Mouse (Mus musculus) Muller cell, postnatal 12 days (primary cell): ENCODE measurements around the gene Rgp1.
A peak's percentile ranks its signal among the peaks of the same experiment; 100 is the strongest.
"Not testable (repeated sequence)": the region's sequence is repeated elsewhere in the genome, so short reads cannot be mapped to it uniquely, and the experiment has no call there.

Source experiments
- DNase-seq: peaks from one replicate; pipeline ENCODE4 v3.0.0-alpha.2; 2015; ENCODE audit errors: inconsistent ontology term

The Rgp1 gene

GRCm38 (mm10) chr4:43578376-43579204 lies at the start of gene Rgp1, which contains the start of gene Gba2:
Gene Rgp1, plus strand, starts transcription at chr4:43578715.
Gene Gba2, minus strand, starts transcription at chr4:43578873.
- DNase-seq: peak; percentile 93

DNA sequence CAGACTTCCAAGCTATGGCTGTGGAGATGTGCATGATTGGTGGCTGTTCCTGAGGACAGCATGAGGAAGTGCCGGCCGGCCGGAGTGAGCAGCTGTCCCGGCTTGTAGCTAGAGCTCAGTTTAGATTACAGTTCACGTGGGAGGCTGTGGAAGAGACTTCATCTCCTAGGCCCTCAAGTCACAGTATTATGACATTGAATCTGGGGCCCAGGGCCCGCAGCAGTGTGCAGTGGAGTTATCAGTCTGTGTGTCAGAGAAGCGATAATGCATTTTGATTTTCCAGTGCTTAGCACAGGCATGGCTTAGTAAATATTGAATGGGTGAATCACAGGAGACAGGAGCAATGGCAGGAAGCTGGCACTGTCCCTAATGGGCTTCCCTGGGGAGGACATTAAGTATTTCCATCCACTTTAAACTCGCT lies 48.4 kb upstream of the Rgp1 start:
- peak; percentile 51 for DNase-seq

- peak; percentile 49 for DNase-seq
Observed at GRCm38 (mm10) chr4:43530581-43530980, 47.9 kb upstream of the Rgp1 start.

GRCm38 (mm10) chr4:43533270-43533669 lies 45.2 kb upstream of the Rgp1 start:
- DNase-seq: no peak

- DNase-seq: no peak
Observed at GRCm38 (mm10) chr4:43535628-43536027, 42.9 kb upstream of the Rgp1 start.

DNA sequence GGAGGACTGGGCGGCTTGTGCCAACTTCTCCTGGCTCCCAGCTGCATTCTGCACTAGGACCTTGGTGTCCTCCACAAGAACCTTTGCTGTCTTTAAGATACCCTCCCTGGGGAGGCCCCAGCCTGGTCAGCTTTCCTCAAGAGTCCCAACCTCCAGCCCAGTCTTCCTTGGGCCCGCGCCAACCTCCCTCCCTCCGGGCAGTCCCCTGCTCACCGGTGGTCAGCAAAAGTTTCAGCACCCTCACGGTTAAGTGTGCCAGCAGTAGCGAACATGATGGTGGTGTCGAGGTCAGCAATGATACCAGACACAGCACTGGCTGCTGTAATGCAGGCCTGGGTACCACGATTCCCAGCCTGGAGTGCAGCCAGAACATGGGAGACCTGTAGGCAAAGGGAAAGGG lies 42.5 kb upstream of the Rgp1 start:
- DNase-seq: no peak

DNA sequence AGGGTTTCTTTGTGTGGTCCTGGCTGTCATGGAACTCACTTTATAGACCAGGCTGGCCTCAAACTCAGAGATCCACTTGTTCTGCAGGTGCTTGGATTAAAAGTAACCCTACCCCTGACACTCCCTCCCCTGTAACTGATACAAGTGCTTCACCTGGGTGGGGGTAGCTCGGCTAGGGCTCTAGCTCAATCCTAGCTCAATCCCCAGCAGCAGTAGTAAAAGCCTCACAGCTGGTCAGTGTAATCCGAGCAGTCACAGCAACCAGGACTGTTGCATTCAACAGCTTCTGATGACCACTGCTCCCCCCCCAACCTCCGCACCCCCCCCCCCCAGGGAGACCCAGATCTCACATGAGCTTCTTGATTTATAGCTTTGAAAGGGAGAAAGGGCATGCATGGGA lies 36.5 kb upstream of the Rgp1 start:
- no peak for DNase-seq

DNA sequence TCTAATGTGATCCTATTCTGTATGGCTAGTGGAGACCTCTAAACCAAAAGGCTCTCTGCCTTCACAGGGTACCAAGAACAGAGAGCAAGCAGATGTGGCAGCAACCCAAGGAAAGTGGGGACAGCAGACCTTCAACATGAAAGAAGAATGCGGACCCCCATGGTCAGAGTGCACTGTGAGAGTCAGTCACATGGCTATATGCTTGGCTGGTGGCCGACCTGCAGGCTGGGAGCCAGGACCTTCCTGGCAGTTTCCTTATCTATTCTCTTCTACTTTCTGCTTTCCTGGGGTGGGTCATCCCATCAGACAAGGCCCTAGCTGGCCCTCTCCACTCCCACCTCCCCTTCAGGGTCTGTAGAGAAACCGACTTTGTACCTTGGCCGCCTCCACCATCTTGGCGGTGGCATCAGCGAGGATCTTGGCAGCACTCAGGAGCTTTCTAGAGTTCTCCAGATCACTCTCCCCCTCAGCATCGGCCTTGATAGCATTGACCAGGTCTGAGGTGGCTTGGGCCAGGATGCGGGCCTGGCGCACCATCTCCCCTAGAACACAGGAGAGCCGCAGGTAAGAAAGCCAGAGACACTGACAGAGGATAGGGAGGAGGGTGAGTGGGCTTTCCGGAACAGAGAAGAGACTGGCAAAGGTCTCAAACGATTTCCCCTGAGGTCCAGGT lies 32.0 kb upstream of the Rgp1 start:
- no peak for DNase-seq

- no peak for DNase-seq
Observed at GRCm38 (mm10) chr4:43547160-43547559, 31.4 kb upstream of the Rgp1 start.

- DNase-seq: no peak
Observed at GRCm38 (mm10) chr4:43549055-43549454, 29.5 kb upstream of the Rgp1 start.

DNA sequence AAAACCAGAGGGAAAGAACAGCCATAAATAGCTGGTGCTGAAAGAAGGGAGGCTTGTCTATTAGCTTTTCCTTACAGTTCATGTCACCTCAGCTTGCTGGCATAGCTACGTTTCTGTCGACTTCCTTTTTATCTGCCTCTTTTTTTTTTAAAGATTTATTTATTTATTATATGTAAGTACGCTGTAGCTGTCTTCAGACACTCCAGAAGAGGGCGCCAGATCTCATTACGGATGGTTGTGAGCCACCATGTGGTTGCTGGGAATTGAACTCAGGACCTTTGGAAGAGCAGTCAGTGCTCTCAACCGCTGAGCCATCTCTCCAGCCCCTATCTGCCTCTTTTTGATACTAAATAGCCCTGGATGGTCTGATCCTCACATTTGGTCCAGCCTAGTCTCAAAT lies 26.7 kb upstream of the Rgp1 start:
- DNase-seq: not testable (repeated sequence)

DNA sequence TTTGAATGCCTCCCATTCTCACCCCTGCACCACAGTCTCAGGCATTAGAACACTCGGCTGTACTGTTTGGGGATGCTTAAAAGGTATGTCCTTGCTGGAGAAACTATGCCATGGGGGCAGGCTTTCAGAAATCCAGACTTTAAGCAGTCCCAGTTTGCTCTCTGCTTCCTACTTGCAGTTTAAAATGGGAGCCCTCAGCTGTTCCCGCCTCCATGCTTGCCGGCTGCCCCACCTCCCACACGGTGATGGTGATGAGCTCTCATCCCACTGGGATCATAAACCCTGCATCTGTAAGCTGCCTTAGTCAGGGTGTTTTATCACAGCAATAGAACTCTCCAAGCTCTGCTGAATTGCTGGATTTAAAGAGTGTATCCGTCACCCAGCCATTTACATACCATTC lies 26.1 kb upstream of the Rgp1 start:
- DNase-seq: no peak

- no peak for DNase-seq
Observed at GRCm38 (mm10) chr4:43553891-43554290, 24.6 kb upstream of the Rgp1 start.

DNA sequence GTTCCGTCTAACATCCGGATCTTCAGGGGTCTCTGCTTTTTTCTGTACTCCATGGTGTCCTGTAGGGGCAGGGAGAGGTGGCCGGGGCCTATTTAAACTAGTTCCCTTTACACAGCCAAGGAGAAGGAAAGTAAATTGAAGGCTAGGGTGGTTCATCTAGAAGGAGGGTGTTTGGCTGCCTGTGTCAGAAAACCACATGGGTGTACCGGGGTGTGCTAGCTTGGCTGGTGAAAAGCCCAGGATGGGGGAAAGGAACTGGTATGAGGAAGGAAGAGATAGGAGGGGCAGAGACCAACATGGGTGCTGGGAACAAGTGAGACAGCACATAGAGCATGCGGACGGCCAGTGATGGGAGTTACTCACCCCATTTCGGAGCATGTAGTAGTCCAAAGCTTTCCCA lies 22.6 kb upstream of the Rgp1 start:
- DNase-seq: no peak

DNA sequence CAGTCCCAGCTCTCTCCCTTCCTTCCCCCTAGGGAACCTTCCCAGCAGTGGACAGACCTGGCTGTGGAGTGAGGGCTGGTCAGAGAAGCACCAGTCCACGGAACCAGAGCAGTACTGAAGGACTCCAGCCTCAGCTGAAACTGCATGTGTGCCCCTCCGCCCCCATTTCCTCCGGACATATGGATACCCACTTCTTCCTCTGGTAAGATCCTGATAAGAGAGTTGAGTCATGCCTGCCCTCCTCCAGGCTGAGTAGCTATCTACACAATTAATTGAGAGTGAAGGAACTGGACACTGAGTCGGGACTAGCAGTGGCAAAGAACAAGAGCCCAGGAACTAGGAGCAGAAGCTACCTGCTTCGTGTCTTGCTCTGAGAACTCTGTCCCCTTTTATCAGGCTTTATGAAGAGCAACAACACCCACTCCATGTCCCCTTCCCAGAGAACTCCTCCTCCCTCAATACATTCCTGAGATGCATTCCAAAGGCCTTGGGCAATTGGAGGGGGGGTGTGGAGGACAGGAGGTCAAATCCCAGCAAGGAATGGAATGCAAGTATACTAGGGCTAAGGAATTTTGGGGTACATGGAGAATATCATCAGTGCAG lies 20.4 kb upstream of the Rgp1 start:
- DNase-seq: peak; percentile 97

DNA sequence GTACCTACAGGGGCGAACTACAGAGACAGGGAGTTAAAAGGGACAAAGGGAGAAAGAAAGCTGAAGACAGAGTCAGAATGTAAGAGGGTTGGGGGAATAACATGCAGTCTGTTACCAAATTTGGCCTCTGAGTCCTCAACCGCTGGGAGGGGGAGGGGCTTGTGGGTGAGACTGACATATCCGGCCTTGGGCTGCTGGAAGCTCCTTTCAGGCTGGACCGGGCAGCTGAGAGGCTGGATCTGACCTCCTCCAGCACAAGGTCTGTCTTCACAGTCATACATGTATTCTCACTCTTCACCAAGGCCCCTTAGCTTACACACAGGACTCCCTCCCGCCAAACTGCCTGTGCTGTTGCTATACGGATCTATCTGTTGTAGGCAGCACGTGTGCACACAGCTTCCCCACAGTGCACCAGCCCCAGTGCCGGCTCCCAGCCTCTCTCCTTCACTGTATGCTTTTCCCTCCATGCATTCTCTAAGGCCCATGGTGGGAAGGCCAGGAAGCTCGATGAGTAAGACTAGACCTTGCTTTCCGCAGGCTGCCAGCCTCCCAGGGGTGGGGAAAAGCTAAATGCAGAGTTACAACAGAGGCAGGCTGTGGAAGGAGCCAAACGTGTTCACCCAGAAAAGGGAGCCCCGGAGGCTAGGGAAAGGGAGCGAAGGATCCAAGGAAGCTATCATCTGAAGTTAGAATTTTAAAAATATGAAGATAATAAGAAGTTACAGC lies 19.7 kb upstream of the Rgp1 start:
- DNase-seq: peak; percentile 94

GRCm38 (mm10) chr4:43559519-43560242 lies 18.8 kb upstream of the Rgp1 start:
- DNase-seq: no peak

DNA sequence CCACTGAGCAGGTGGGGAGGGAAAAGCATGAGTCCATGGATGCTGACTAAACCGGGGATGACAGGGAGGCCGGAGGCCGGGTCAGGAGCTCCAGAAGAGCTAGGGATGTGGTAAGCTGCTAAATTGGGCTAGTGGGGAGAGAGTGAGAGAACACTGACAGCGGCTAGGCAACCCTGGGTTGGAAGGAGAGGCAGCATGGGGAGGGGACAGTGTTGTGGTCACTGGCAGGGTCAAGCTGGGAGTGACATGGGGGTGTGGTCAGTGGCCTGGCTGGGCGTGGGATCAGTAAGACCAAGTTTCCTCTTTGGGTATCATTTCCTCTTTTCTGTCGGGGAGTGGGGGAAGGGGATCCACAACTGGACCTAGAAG lies 18.3 kb upstream of the Rgp1 start:
- DNase-seq: peak; percentile 74

GRCm38 (mm10) chr4:43560976-43561375 lies 17.5 kb upstream of the Rgp1 start:
- no peak for DNase-seq

DNA sequence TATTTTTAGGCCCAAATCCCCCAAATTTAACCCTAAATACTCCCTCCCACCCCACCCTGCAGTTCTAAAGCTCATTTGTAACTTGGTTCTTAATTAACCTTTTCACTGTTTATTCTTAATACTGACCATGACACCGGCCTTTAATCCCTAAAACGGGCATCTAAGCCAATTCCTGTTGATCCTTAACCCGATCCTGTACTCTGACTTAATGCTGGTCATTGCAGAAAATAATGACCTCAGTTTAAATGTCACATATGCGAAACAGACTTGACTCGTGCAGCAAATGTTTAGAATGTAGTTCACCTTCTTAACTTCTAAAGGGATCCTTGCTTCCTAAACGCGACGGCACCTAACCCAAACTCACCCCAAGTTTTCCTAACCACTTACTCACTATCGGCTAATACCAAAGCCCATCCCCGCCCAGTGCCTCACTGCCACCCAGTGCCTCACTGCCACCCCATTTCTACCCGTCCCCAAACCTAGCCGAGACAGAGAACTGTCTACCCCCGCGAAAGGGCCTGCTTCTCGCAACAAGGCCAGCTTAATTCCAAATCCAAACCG lies 17.0 kb upstream of the Rgp1 start:
- no peak for DNase-seq
